Mouse (Mus musculus) WW6 (cell line): ENCODE data around the gene Rcbtb1.
"Not testable (repeated sequence)": the region's sequence is repeated elsewhere in the genome, so short reads cannot be mapped to it uniquely, and the experiment has no call there.

ENCODE experiments used
- DNase-seq: peaks from one replicate; pipeline ENCODE4 v3.0.0-alpha.2; 2013; ENCODE audit warnings: low read depth, low spot score

Rcbtb1 gene

GRCm38 (mm10) chr14:59200711-59201603 is at the start of gene Rcbtb1:
Rcbtb1 (plus strand) TSS chr14:59201209.
- peak; percentile 84 for DNase-seq

GRCm38 (mm10) chr14:59155589-59155988 is 45.4 kb upstream of the Rcbtb1 start:
- no peak for DNase-seq

GRCm38 (mm10) chr14:59157016-59157698 is 43.9 kb upstream of the Rcbtb1 start:
- no peak for DNase-seq

DNA sequence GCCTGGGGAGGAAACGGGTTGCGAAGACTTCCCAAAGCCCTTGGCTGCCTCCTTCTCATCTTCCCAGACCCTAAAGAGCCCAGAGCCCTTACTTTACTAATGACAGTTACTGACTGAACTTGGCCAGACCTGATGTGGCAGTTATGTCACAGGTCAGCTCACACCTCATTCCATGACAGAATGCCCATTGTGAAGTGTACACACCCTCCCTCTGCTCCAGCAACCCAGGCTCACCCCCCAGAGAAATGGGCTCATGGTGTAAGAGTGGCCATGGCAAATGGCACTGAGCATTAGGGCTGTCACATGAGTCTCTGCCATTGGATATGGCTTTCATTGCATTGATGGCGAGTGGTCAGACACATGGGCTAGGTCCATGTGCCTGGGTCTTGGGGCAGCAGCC is 22.4 kb upstream of the Rcbtb1 start, which contains the start of gene Gm5142:
Gene Gm5142 (minus strand): TSS at position 101 of the 400 bp plus-strand sequence.
- no peak for DNase-seq

DNA sequence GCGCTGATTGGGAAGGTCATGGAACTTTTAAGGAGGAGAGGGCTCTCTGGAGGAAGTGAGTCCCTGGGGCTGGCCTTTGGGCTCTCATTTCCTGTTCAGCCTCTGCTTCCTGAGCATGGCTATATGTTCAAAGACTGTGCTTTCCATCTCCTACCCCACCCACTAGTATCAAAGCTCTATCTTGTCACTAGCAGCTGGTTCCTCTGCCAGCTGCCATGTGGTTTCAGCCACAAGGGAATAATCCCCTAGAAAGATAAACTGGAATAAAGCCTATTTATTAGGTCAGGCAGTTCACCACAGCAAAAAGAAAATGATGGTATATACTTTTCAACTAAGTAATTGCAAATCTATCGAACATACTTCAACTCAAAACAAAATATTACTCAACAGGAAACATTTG is 18.3 kb upstream of the Rcbtb1 start:
- DNase-seq: no peak

- DNase-seq: no peak
Measured at GRCm38 (mm10) chr14:59185514-59185913, 15.5 kb upstream of the Rcbtb1 start.

DNA sequence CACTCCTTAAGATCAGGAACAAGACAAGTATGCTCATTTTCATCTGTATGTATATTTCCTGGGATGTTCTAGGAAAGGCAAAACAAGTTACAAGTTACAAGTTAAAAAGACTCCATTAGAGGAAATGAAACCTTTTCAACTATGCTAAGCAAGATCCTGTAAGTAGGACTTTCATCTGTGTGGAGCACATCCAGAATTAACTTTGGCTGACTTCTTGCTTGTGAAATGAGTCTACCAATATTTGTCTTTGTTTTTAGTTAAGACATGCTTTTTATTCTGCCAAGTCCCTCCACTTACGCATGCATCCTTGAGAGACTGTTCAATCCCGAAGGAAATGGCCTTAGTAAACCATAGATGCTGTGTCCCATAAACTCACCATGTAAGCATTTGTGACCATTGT is 14.9 kb upstream of the Rcbtb1 start:
- no peak for DNase-seq

DNA sequence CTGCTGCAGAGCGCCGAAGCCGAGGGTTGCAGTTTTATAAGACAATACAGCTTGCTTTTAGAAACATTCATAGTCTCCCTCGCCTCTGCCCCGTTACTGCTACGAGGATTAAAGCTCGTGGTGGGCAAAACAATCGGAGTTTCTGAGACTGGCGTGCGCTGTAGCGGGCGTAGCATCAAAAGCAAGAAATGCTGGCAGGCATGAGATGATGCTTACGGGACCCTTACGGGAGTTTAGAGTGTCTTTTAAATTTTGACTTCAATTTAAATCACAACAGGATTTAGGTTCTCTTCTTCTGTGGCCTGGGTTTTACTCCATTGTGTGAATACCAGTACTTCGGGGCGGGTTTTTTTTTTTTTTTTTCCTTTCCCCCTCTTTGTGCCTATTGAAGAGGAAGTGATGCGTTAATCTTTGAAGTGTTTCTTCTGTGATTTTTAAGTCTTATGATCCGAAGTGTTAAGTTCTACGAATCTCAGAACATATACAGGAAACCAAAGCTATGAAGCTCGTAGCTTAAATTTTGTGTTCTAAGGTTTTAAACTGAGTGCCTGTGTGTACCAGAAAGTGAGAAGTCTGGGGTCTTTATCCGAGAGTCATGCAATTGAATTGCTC is 701 bp downstream of the Rcbtb1 start:
- no peak for DNase-seq

- DNase-seq: no peak
Measured at GRCm38 (mm10) chr14:59205461-59205860, 4.5 kb downstream of the Rcbtb1 start.

GRCm38 (mm10) chr14:59205976-59206583 is 5.1 kb downstream of the Rcbtb1 start:
- no peak for DNase-seq

GRCm38 (mm10) chr14:59209003-59209402 is 8.0 kb downstream of the Rcbtb1 start:
- DNase-seq: no peak

DNA sequence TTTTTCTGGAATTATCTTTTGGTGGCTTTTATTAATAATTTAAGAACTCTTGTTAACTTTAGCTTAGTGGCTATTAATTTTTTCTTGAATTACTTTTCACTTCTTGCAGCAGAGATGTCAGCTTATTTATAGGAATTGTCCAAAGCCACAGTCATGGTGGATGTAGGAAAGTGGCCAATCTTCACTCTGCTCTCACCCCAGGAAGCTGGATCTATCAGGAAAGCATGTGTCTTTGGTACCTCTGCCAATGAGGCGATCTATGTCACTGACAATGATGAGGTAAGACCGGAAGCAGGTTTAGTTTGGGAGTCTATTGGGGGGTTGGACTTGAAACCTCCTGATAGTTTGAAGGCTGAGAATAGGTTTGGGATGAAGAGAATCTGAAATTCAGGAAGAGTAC is 8.8 kb downstream of the Rcbtb1 start:
- DNase-seq: no peak

- no peak for DNase-seq
Measured at GRCm38 (mm10) chr14:59219241-59219640, 18.2 kb downstream of the Rcbtb1 start.

DNA sequence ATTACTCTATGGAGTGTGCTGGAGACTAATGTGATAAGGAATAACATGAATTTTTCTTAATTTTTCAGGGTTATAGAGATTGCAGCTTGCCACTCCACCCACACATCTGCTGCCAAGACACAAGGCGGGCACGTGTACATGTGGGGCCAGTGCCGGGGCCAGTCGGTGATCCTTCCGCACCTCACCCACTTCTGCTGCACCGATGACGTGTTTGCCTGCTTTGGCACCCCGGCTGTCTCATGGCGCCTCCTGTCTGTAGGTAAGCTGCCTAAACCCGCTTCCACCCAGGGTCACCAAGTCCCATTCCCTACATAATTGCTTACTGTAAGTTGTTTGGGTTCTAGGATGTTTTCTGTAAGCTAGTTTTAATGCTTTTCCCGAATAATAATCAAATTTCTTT is 25.2 kb downstream of the Rcbtb1 start:
- DNase-seq: no peak

- DNase-seq: no peak
Measured at GRCm38 (mm10) chr14:59229822-59230221, 28.8 kb downstream of the Rcbtb1 start.

- no peak for DNase-seq
Measured at GRCm38 (mm10) chr14:59230331-59230966, 29.4 kb downstream of the Rcbtb1 start.

GRCm38 (mm10) chr14:59232003-59232402 is 31.0 kb downstream of the Rcbtb1 start:
- DNase-seq: no peak

GRCm38 (mm10) chr14:59233635-59234034 is 32.6 kb downstream of the Rcbtb1 start:
- no peak for DNase-seq

DNA sequence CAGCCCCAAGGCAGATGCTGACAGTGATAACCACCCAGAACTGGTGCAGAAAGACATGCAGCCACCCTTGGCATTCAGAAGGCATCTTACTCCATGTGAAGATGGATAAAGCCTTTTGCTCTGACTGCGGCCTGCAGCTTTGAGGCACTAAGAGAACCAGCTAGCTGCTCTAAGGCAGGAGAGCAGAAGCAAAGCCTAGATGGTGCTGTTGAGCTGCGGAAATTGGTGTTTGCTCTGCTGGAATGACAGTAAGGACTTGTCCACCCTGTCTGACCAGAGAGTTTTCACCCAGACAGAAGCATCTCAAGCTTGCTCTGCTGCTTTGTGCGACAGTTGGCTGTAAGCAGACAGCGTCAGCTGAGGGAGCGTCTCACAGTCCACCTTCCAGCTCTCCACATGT is 49.3 kb downstream of the Rcbtb1 start:
- DNase-seq: not testable (repeated sequence)

- not testable (repeated sequence) for DNase-seq
Measured at GRCm38 (mm10) chr14:59255861-59256260, 54.9 kb downstream of the Rcbtb1 start.

DNA sequence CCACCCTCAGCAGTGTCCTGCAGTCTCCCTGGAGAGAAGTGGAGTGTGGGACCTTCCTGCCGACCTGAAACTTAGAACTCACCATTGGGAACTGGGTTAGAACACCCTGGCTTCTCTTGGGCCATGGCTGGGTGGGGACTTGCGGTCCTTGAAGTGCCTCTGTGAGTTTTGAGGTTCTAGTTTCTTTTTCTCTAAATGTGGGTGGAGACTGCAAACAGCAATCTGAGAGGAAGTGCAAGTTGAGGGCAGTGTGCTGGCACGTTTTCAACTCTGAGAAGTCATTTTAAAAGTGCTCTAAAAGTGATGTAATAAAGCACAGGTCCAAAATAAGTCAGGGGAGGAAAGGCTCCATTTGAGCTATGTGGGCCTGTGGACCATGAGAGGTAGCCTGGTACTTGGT is 59.0 kb downstream of the Rcbtb1 start, which contains the start of gene Gm6904:
Gene Gm6904 (minus strand): TSS at position 161 of the 400 bp plus-strand sequence.
- DNase-seq: no peak
